Comparison of ENCODE assay signal across 8 mouse cellular contexts in genomic region chr8:120497503-120497946, GRCm38 (mm10).
A peak's percentile ranks its signal among the peaks of the same experiment; 100 is the strongest.
DNase-seq lines count a peak whose midpoint lies in the region; ATAC-seq lines count a peak whose summit lies in the region.

No protein-coding gene starts in this region.

- DNase-seq in CD4-positive helper T cell, adult 2 months (ENCODE audit: low read depth, low spot score): peak; percentile 47
- DNase-seq in CD4-positive, CD25-positive, alpha-beta regulatory T cell, adult 2 months (ENCODE audit: low read depth, low spot score): peak; percentile 53
- DNase-seq in hindbrain, embryonic 11.5 days (ENCODE audit: low spot score): no peak
- DNase-seq in midbrain, embryonic 14.5 days: peak; percentile 85
- no peak for DNase-seq in adrenal gland, adult 2 months
- DNase-seq in right cerebral cortex, adult 18-20 months: no peak
- no peak for DNase-seq in gastrocnemius, postnatal 4 days (ENCODE audit: low spot score in 2 of 2)

- no peaks in the 10 kb centered on the region for H3K9me3 ChIP-seq in hindbrain, embryonic 11.5 days (ENCODE audit: control insufficient read depth, low read length)
- H3K9me3 ChIP-seq in midbrain, embryonic 14.5 days (ENCODE audit: control insufficient read depth, low read length): no peaks in the 10 kb centered on the region

- H3K27ac ChIP-seq in hindbrain, embryonic 11.5 days (ENCODE audit: low read depth, low read length): peak overlapping the region; percentile 67
- H3K27ac ChIP-seq in midbrain, embryonic 14.5 days (replicated peaks; ENCODE audit: low read depth, low read length): peak overlapping the region; percentile 81

- 0 out of 2 replicates have a peak overlapping the region, but pooled peaks have one; percentile 6 for H3K4me3 ChIP-seq in hindbrain, embryonic 11.5 days (ENCODE audit: low read depth, low read length)
- H3K4me3 ChIP-seq in midbrain, embryonic 14.5 days (replicated peaks; ENCODE audit: low read depth, low read length): no peak overlapping the region

- H3K27me3 ChIP-seq in hindbrain, embryonic 11.5 days (ENCODE audit: control insufficient read depth, insufficient read depth, low read length): 0 out of 2 replicates have a peak, but pooled peaks cover 3% of the 10 kb centered on the region
- no peaks in the 10 kb centered on the region for H3K27me3 ChIP-seq in midbrain, embryonic 14.5 days (ENCODE audit: control insufficient read depth, insufficient read depth, low read length)

- peaks cover 51% of the 10 kb centered on the region for H3K4me1 ChIP-seq in hindbrain, embryonic 11.5 days (replicated peaks; ENCODE audit: control insufficient read depth, insufficient read depth, low read length)
- H3K4me1 ChIP-seq in midbrain, embryonic 14.5 days (ENCODE audit: control insufficient read depth, insufficient read depth, low read length): peaks cover 87% of the 10 kb centered on the region

- H3K9ac ChIP-seq in hindbrain, embryonic 11.5 days (ENCODE audit: low read depth, low read length): no peak overlapping the region
- peak overlapping the region; percentile 38; the same call in 1 of the 2 replicates for H3K9ac ChIP-seq in midbrain, embryonic 14.5 days (replicated peaks; ENCODE audit: low read length)

- 16% methylated on average over 11 of the region's 11 CpGs for WGBS in hindbrain, embryonic 11.5 days
- 4% methylated on average over 11 of the region's 11 CpGs for WGBS in midbrain, embryonic 14.5 days

- ATAC-seq in hindbrain, embryonic 11.5 days (ENCODE audit: low FRiP score): peak; percentile 39; the same call in 1 of the 2 replicates
- peak; percentile 32; the same call in 1 of the 2 replicates for ATAC-seq in midbrain, embryonic 14.5 days (ENCODE audit: low FRiP score, low TSS enrichment)
- no peak for ATAC-seq in erythroid progenitor cell, adult 5-6 weeks (replicated peaks; ENCODE audit: low FRiP score, poor library complexity, severe bottlenecking)

- no peaks in the 10 kb centered on the region for H3K36me3 ChIP-seq in hindbrain, embryonic 11.5 days (ENCODE audit: control insufficient read depth, insufficient read depth, low read length)
- H3K36me3 ChIP-seq in midbrain, embryonic 14.5 days (ENCODE audit: control insufficient read depth, insufficient read depth, low read length): no peaks in the 10 kb centered on the region

- peak overlapping the region; percentile 32 for H3K4me2 ChIP-seq in hindbrain, embryonic 11.5 days (replicated peaks; ENCODE audit: low read depth, low read length)
- peak overlapping the region; percentile 45 for H3K4me2 ChIP-seq in midbrain, embryonic 14.5 days (ENCODE audit: low read length)

Comparison
In these comparisons a context has a peak if more than half of its experiments do, and no peak if none do; other contexts are left out.
1. DNase-seq: peak in CD4-positive helper T cell, adult 2 months (single experiment), CD4-positive, CD25-positive, alpha-beta regulatory T cell, adult 2 months (single experiment) and midbrain, embryonic 14.5 days (single experiment); none in hindbrain, embryonic 11.5 days (single experiment), adrenal gland, adult 2 months (single experiment), right cerebral cortex, adult 18-20 months (single experiment) and gastrocnemius, postnatal 4 days (0 of 2).